Mouse (Mus musculus) MEL-GATA-1-ER (cell line): ENCODE data around the gene Zmiz1.

Source experiments
- DNase-seq: peaks from one replicate; pipeline ENCODE4 v3.0.0-alpha.2; 2012; ENCODE audit warnings: low read depth; ENCODE audit errors: extremely low read depth

Zmiz1 gene

GRCm38 (mm10) chr14:25633539-25634300 is 174.7 kb downstream of the Zmiz1 start:
- DNase-seq = no peak

GRCm38 (mm10) chr14:25634328-25634727 is 175.3 kb downstream of the Zmiz1 start:
- DNase-seq = peak; percentile 78

- no peak for DNase-seq
These were observed 176.8 kb downstream of the Zmiz1 start for GRCm38 (mm10) chr14:25635746-25636145.

- no peak for DNase-seq
These were observed 177.3 kb downstream of the Zmiz1 start for GRCm38 (mm10) chr14:25636297-25636696.

- DNase-seq = no peak
These were observed 180.3 kb downstream of the Zmiz1 start for GRCm38 (mm10) chr14:25639120-25639758.

GRCm38 (mm10) chr14:25639979-25640378 is 181.0 kb downstream of the Zmiz1 start:
- no peak for DNase-seq

- no peak for DNase-seq
These were observed 181.6 kb downstream of the Zmiz1 start for GRCm38 (mm10) chr14:25640421-25641056.

- DNase-seq = no peak
These were observed 182.1 kb downstream of the Zmiz1 start for GRCm38 (mm10) chr14:25641067-25641466.

- no peak for DNase-seq
These were observed 186.7 kb downstream of the Zmiz1 start for GRCm38 (mm10) chr14:25645717-25646116.

GRCm38 (mm10) chr14:25646161-25646621 is 187.2 kb downstream of the Zmiz1 start:
- DNase-seq = peak; percentile 37

- no peak for DNase-seq
These were observed 192.1 kb downstream of the Zmiz1 start for GRCm38 (mm10) chr14:25651131-25651530.

- DNase-seq = no peak
These were observed 192.9 kb downstream of the Zmiz1 start for GRCm38 (mm10) chr14:25651905-25652304.

GRCm38 (mm10) chr14:25654401-25655197 is 195.6 kb downstream of the Zmiz1 start:
- no peak for DNase-seq

GRCm38 (mm10) chr14:25660661-25661060 is 201.7 kb downstream of the Zmiz1 start:
- no peak for DNase-seq

GRCm38 (mm10) chr14:25661185-25661920 is 202.4 kb downstream of the Zmiz1 start:
- no peak for DNase-seq

- DNase-seq = no peak
These were observed 204.8 kb downstream of the Zmiz1 start for GRCm38 (mm10) chr14:25663649-25664309.

- DNase-seq = no peak
These were observed 205.3 kb downstream of the Zmiz1 start for GRCm38 (mm10) chr14:25664310-25664695.

- DNase-seq = no peak
These were observed 206.5 kb downstream of the Zmiz1 start for GRCm38 (mm10) chr14:25665314-25665970.

- peak; percentile 9 for DNase-seq
These were observed 207.8 kb downstream of the Zmiz1 start for GRCm38 (mm10) chr14:25666668-25667376.
